Mouse (Mus musculus) neural tube, embryonic 15.5 days (tissue): ENCODE results near the gene Slc29a4. TPM values are rescaled to one million over a fixed set of nuclear protein-coding genes. Genes with fewer than 3 reads are reported as not detected.

Source experiments
- ATAC-seq: fragments of 200-750 bp; cut with Nextera tagmentation; 2 replicates; pipeline ENCODE4 v1.8.0; 2017; ENCODE audit warnings: mild to moderate bottlenecking, moderate TSS enrichment, moderate library complexity; ENCODE audit not compliant: low FRiP score
- H3K27ac ChIP-seq: fragments of 300-500 bp; sonication (generic); replicated peaks from 2 replicates; pipeline ENCODE4 v1.5.1; 2015; ENCODE audit warnings: mild to moderate bottlenecking, inconsistent platforms
- H3K27me3 ChIP-seq: fragments of 300-500 bp; sonication (generic); replicated peaks from 2 replicates; pipeline ENCODE4 v1.6.1; 2015; ENCODE audit warnings: inconsistent platforms
- H3K36me3 ChIP-seq: fragments of 300-500 bp; sonication (generic); 2 replicates; pipeline ENCODE4 v1.6.1; 2015; ENCODE audit warnings: inconsistent platforms
- H3K4me1 ChIP-seq: fragments of 300-500 bp; sonication (generic); 2 replicates; pipeline ENCODE4 v1.6.1; 2015; ENCODE audit warnings: inconsistent platforms
- H3K4me2 ChIP-seq: fragments of 300-500 bp; sonication (generic); 2 replicates; pipeline ENCODE4 v1.6.1; 2015; ENCODE audit warnings: inconsistent platforms, mild to moderate bottlenecking, moderate library complexity
- H3K4me3 ChIP-seq: fragments of 300-500 bp; sonication (generic); replicated peaks from 2 replicates; pipeline ENCODE4 v1.5.1; 2015; ENCODE audit warnings: mild to moderate bottlenecking, inconsistent platforms
- H3K9ac ChIP-seq: fragments of 300-500 bp; sonication (generic); replicated peaks from 2 replicates; pipeline ENCODE4 v1.6.1; 2015; ENCODE audit warnings: mild to moderate bottlenecking, inconsistent platforms
- H3K9me3 ChIP-seq: fragments of 300-500 bp; sonication (generic); replicated peaks from 2 replicates; pipeline ENCODE4 v1.6.1; 2016; ENCODE audit warnings: inconsistent platforms
- WGBS: fragments of 180-500 bp; shearing (Covaris S2); methylation state at CpG from one replicate; pipeline ENCODE4 v1.1.7; 2015; ENCODE audit warnings: mixed read lengths; 5-methylcytosine and 5-hydroxymethylcytosine counted together
- polyA plus RNA-seq: library from polyadenylated mRNA; unstranded; fragments of >200 nt; fragmentation: Nextera tagmentation; extraction: Ambion mirVana; gene quantifications from 2 replicates; pipeline ENCODE4 v1.2.1, GENCODE M21; 2015

Gene Slc29a4
- polyA plus RNA-seq, 1 experiment from 2014 or later = 82.4 TPM

DNA sequence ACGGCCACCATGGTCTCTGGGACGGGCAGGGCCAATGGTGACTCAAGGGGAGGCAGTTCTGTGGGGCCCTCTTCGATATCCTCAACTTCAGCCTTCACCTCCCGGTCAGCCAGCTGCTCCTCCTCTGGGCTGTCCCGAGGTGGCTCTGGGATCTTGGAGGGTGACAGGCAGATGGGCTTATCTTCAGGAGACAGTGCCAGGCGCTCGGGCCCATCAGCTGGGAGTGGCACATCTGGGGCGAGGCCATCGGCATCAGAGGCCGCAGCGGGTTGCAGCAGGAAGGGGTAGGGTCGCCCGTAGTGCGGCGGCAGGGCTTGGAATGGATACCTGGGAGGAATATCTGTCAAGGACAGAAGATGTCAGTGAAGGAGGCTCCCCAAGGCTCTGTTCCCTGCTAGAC lies 79.7 kb downstream of the Slc29a4 start:
- Histone ChIP-seq H3K36me3 (peaks cover 69% of the 10 kb centered on the region), H3K4me1 (peaks cover 22% of the 10 kb centered on the region), H3K4me2 (no peak overlapping the region), H3K27me3 (no peaks in the 10 kb centered on the region), H3K4me3 (no peak overlapping the region), H3K27ac (no peak overlapping the region), H3K9me3 (no peaks in the 10 kb centered on the region), H3K9ac (no peak overlapping the region)
- no peak for ATAC-seq
- WGBS = 96% methylated on average over 15 of the region's 15 CpGs

Other genes with a start within 250 kb of the Slc29a4 start
- gene Ap5z1, start 228.6 kb upstream of the Slc29a4 start, polyA plus RNA-seq = 12.4 and 12.7 TPM in 2 replicates
- 0.15 and 0.23 TPM in 2 replicates for gene Papolb, start 162.4 kb upstream of the Slc29a4 start, polyA plus RNA-seq
- gene Radil, start 141.4 kb upstream of the Slc29a4 start, polyA plus RNA-seq = 19.4 and 22.0 TPM in 2 replicates
- 57.8 and 59.2 TPM in 2 replicates for gene Mmd2, start 83.7 kb upstream of the Slc29a4 start, polyA plus RNA-seq
- 41.1 and 43.3 TPM in 2 replicates for gene Wipi2, start 64.8 kb upstream of the Slc29a4 start, polyA plus RNA-seq
- gene Tnrc18, start 125.2 kb downstream of the Slc29a4 start, polyA plus RNA-seq = 22.5 and 26.0 TPM in 2 replicates
- 29.4 TPM in 2 replicates for gene Fbxl18, start 202.9 kb downstream of the Slc29a4 start, polyA plus RNA-seq
- 12,525 and 12,918 TPM in 2 replicates for gene Actb, start 214.2 kb downstream of the Slc29a4 start, polyA plus RNA-seq